Mouse (Mus musculus): ENCODE measurements around the gene Zfp948. TPM values are rescaled to one million over a fixed set of nuclear protein-coding genes. Genes with fewer than 3 reads are reported as not detected.

Gene Zfp948
- total and polyA plus RNA-seq, 3 experiments: 3.2 to 3.5 TPM; not detected in 1

DNA sequence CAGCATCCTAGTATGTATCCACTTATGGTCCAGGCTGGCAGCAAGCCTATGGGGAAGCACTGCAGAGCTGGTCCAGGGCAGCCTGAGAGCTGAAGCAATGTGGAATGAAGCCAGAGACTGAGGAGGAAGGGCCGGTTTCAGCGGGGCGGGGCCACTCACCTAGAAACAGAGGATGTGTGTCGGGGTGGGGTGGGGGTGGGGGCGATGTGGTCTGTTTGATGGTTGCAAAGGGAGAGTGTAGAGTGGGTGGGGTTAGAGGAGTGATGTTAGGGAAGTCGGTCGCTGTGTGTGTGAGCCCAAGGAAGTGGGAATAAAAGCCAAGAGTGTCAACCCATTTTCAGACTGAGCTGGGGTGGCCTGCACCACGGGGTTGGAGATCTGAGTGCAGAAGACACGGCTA, 50.5 kb downstream of the Zfp948 start:
- Histone ChIP-seq H3K36me3 (ENCODE audit: control insufficient read depth in 1 of 2, insufficient read depth in 2 of 2, low read length in 2 of 2) (no peaks in the 10 kb centered on the region), H3K4me3 (ENCODE audit: control insufficient read depth in 1 of 2, insufficient read depth in 1 of 2, low read depth in 2 of 2, low read length in 2 of 2) (no peak overlapping the region), H3K4me1 (ENCODE audit: control insufficient read depth in 1 of 2, insufficient read depth in 2 of 2, low read length in 2 of 2) (no peaks in the 10 kb centered on the region), H3K27me3 (ENCODE audit: control insufficient read depth in 1 of 2, insufficient read depth in 2 of 2, low read length in 2 of 2) (no peaks in the 10 kb centered on the region), H3K9me3 (replicated peaks; ENCODE audit: insufficient read depth, low read length) (no peaks in the 10 kb centered on the region), H3K27ac (ENCODE audit: control insufficient read depth, low read depth, low read length) (no peak overlapping the region), H3K9ac (ENCODE audit: control insufficient read depth, low read depth, low read length, poor library complexity, severe bottlenecking) (no peak overlapping the region), H3K79me2 (ENCODE audit: control insufficient read depth, insufficient read depth, low read length, poor library complexity) (no peaks in the 10 kb centered on the region)
- TF ChIP-seq SMC3 (IDR thresholded peaks at IDR 0.05; ENCODE audit: low read depth, low read length): no peak
- no peak for TF ChIP-seq MAX (IDR thresholded peaks at IDR 0.05; ENCODE audit: low read length)
- no peak for DNase-seq (ENCODE audit: low read depth, low spot score)

GRCm38 (mm10) chr17:21623647-21624046, 56.8 kb downstream of the Zfp948 start:
- H3K36me3 ChIP-seq (ENCODE audit: control insufficient read depth in 1 of 2, insufficient read depth in 2 of 2, low read length in 2 of 2): peaks cover 0 to 6% of the 10 kb centered on the region in 2 experiments; a peak in 2 of 4 replicates
- peak; percentile 54 for DNase-seq (ENCODE audit: low read depth, low spot score)
- peaks cover 6 to 8% of the 10 kb centered on the region in 2 experiments for H3K4me1 ChIP-seq (ENCODE audit: control insufficient read depth in 1 of 2, insufficient read depth in 2 of 2, low read length in 2 of 2)
- peak overlapping the region; percentile 39 for H3K27ac ChIP-seq (ENCODE audit: control insufficient read depth, low read depth, low read length)
- H3K27me3 ChIP-seq (ENCODE audit: control insufficient read depth in 1 of 2, insufficient read depth in 2 of 2, low read length in 2 of 2): no peaks in the 10 kb centered on the region
- no peak overlapping the region for H3K9ac ChIP-seq (ENCODE audit: control insufficient read depth, low read depth, low read length, poor library complexity, severe bottlenecking)
- H3K9me3 ChIP-seq (replicated peaks; ENCODE audit: insufficient read depth, low read length): no peaks in the 10 kb centered on the region
- H3K79me2 ChIP-seq (ENCODE audit: control insufficient read depth, insufficient read depth, low read length, poor library complexity): no peaks in the 10 kb centered on the region
- H3K4me3 ChIP-seq (ENCODE audit: control insufficient read depth in 1 of 2, insufficient read depth in 1 of 2, low read depth in 2 of 2, low read length in 2 of 2): no peak overlapping the region; a peak in 1 of 4 replicates
- no peak for TF ChIP-seq CHD1 (IDR thresholded peaks at IDR 0.05; ENCODE audit: low read depth, low read length)
- peak; percentile 94 for TF ChIP-seq ZNF384 (IDR thresholded peaks at IDR 0.05; ENCODE audit: low read depth, low read length)
- TF ChIP-seq MYC (IDR thresholded peaks at IDR 0.05; ENCODE audit: low read depth, low read length): no peak
- peak; percentile 45; the same call in 1 of the 2 replicates for TF ChIP-seq GATA1 (IDR thresholded peaks at IDR 0.05; ENCODE audit: low read depth, low read length)
- TF ChIP-seq POLR2AphosphoS2 (IDR thresholded peaks at IDR 0.05; ENCODE audit: low read length): no peak
- no peak for TF ChIP-seq MAX (IDR thresholded peaks at IDR 0.05; ENCODE audit: low read length)
- no peak for TF ChIP-seq MEF2A (IDR thresholded peaks at IDR 0.05; ENCODE audit: extremely low read depth, insufficient replicate concordance, low read depth, low read length, poor library complexity, severe bottlenecking)
- no peak for TF ChIP-seq ELF1 (IDR thresholded peaks at IDR 0.05; ENCODE audit: low read depth, low read length)
- no peak for TF ChIP-seq MXI1 (IDR thresholded peaks at IDR 0.05; ENCODE audit: low read depth, low read length)
- TF ChIP-seq POLR2AphosphoS5 (IDR thresholded peaks at IDR 0.05; ENCODE audit: borderline replicate concordance, low read depth, low read length): no peak
- no peak for TF ChIP-seq TBP (IDR thresholded peaks at IDR 0.05; ENCODE audit: low read depth, low read length)
- TF ChIP-seq TCF12 (IDR thresholded peaks at IDR 0.05; ENCODE audit: low read depth, low read length): peak; percentile 91
- TF ChIP-seq HCFC1 (IDR thresholded peaks at IDR 0.05; ENCODE audit: low read depth, low read length): no peak
- TF ChIP-seq GABPA (IDR thresholded peaks at IDR 0.05; ENCODE audit: low read depth, low read length): no peak
- no peak for TF ChIP-seq UBTF (IDR thresholded peaks at IDR 0.05; ENCODE audit: borderline replicate concordance, insufficient read depth, low read depth, low read length)
- TF ChIP-seq KAT2A (conservative IDR thresholded peaks at IDR 0.05; ENCODE audit: low read depth, low read length): no peak
- no peak for TF ChIP-seq NRF1 (IDR thresholded peaks at IDR 0.05; ENCODE audit: insufficient read depth, low read depth, low read length, poor library complexity, severe bottlenecking)
- TF ChIP-seq E2F4 (IDR thresholded peaks at IDR 0.05; ENCODE audit: borderline replicate concordance, low read depth, low read length): no peak
- TF ChIP-seq SMC3 (IDR thresholded peaks at IDR 0.05; ENCODE audit: low read depth, low read length): no peak
- 0 out of 2 replicates have a peak, but pooled peaks have one; percentile 48 for TF ChIP-seq SIN3A (IDR thresholded peaks at IDR 0.05; ENCODE audit: low read length)
- TF ChIP-seq USF2 (IDR thresholded peaks at IDR 0.05; ENCODE audit: borderline replicate concordance in 1 of 2, insufficient read depth in 1 of 2, low read depth in 1 of 2, low read length in 2 of 2): no peak
- no peak for TF ChIP-seq NELFE (IDR thresholded peaks at IDR 0.05; ENCODE audit: low read depth, low read length)
- TF ChIP-seq EP300 (IDR thresholded peaks at IDR 0.05; ENCODE audit: low read depth in 1 of 2, low read length in 2 of 2): peak; percentile 51 to 82
- TF ChIP-seq RCOR1 (IDR thresholded peaks at IDR 0.05; ENCODE audit: low read depth, low read length): peak; percentile 45; the same call in 1 of the 2 replicates
- TF ChIP-seq POLR2A (IDR thresholded peaks at IDR 0.05; ENCODE audit: control insufficient read depth in 1 of 2, insufficient read depth in 1 of 2, low read depth in 1 of 2, low read length in 2 of 2, poor library complexity in 1 of 2): no peak
- TF ChIP-seq MAZ (IDR thresholded peaks at IDR 0.05; ENCODE audit: low read depth, low read length): no peak
- TF ChIP-seq ZMIZ1 (IDR thresholded peaks at IDR 0.05; ENCODE audit: low read depth, low read length): no peak
- 0 out of 2 replicates have a peak, but pooled peaks have one; percentile 10 for TF ChIP-seq BHLHE40 (IDR thresholded peaks at IDR 0.05; ENCODE audit: borderline replicate concordance, low read depth, low read length)
- TF ChIP-seq ZKSCAN1 (IDR thresholded peaks at IDR 0.05; ENCODE audit: low read depth, low read length): no peak
- no peak for TF ChIP-seq USF1 (IDR thresholded peaks at IDR 0.05; ENCODE audit: low read depth, low read length)
- peak; percentile 90 for TF ChIP-seq ETS1 (IDR thresholded peaks at IDR 0.05; ENCODE audit: low read depth, low read length)
